In the genomic region with DNA sequence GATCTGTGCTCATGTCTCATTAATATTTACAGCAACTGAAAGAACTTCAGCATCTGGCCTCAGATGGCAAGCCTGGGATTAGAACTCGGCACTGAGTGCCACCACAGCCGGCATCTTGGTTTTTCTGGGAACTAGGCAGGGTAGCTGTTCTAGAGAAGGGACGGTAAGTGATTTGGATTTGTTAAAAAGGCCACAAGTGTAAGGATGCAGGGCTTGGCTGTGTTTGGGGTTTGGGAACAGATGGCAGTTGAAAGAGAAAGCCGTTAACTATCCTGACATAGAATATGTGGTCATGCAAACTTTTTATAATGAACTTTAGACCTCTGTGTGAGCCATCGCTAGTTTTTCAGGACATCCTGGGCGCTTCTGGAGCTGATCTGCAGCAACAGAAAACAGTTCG, we compare ENCODE assay signal across 8 mouse cellular contexts. TPM values are rescaled to one million over a fixed set of nuclear protein-coding genes. Genes with fewer than 3 reads are reported as not detected.
DNase-seq lines count a peak whose midpoint lies in the region; ATAC-seq and TF ChIP-seq lines count a peak whose summit lies in the region.

No protein-coding gene starts in this region.

- ATAC-seq in lung, embryonic 16.5 days (ENCODE audit: low read depth) = no peak
- 0 out of 2 replicates have a peak, but pooled peaks have one; percentile 0 for ATAC-seq in forebrain, embryonic 15.5 days (replicated peaks)
- peak; percentile 0; the same call in 1 of the 2 replicates for ATAC-seq in neural tube, embryonic 13.5 days (ENCODE audit: low read depth)

- peaks cover 3% of the 10 kb centered on the region; the same call in 1 of the 2 replicates for H3K79me2 ChIP-seq in heart, adult 2 months (replicated peaks; ENCODE audit: control insufficient read depth, insufficient read depth, low read length)

- peak overlapping the region; percentile 17 for H3K9ac ChIP-seq in heart, adult 2 months (ENCODE audit: low read depth, low read length)
- no peak overlapping the region for H3K9ac ChIP-seq in lung, embryonic 16.5 days (ENCODE audit: low read length)
- no peak overlapping the region for H3K9ac ChIP-seq in forebrain, embryonic 15.5 days (replicated peaks)
- peak overlapping the region; percentile 1; the same call in 1 of the 2 replicates for H3K9ac ChIP-seq in neural tube, embryonic 13.5 days

- DNase-seq in heart, adult 2 months = no peak
- DNase-seq in heart, adult 9 months (ENCODE audit: low spot score in 2 of 2) = no peak
- no peak for DNase-seq in lung, postnatal 4 days
- DNase-seq in adrenal gland, postnatal 10 days = no peak
- DNase-seq in urinary bladder, postnatal 14 days (ENCODE audit: low spot score) = no peak

- TF ChIP-seq EP300 in heart, adult 2 months (IDR thresholded peaks at IDR 0.05; ENCODE audit: insufficient read depth, low read depth, low read length) = no peak

- intact Hi-C loops in heart, adult 2 months (cut with DNase I) = loop anchor here (1.0 to 5.0 kb wide), 5 partner anchors 34 to 174 kb away; partner anchors contain the start of genes Stk40 and Thrap3

- 24% methylated on average over 7 of the region's 7 CpGs for WGBS in heart, adult 2 months
- 42% methylated on average over 7 of the region's 7 CpGs for WGBS in lung, embryonic 16.5 days
- WGBS in forebrain, embryonic 15.5 days = 43% methylated on average over 7 of the region's 7 CpGs
- WGBS in neural tube, embryonic 13.5 days = 46% methylated on average over 7 of the region's 7 CpGs

- H3K4me1 ChIP-seq in heart, adult 2 months (ENCODE audit: control insufficient read depth, insufficient read depth, low read length) = peaks cover 31% of the 10 kb centered on the region
- H3K4me1 ChIP-seq in lung, embryonic 16.5 days (replicated peaks; ENCODE audit: control insufficient read depth, insufficient read depth, low read length) = peaks cover 44% of the 10 kb centered on the region
- peaks cover 40% of the 10 kb centered on the region for H3K4me1 ChIP-seq in forebrain, embryonic 15.5 days
- peaks cover 71% of the 10 kb centered on the region for H3K4me1 ChIP-seq in neural tube, embryonic 13.5 days (replicated peaks)

- TF ChIP-seq CTCF in heart, adult 2 months (IDR thresholded peaks at IDR 0.05) = no peak

- no peaks in the 10 kb centered on the region for H3K27me3 ChIP-seq in heart, adult 2 months (ENCODE audit: control insufficient read depth, insufficient read depth, low read length)
- no peaks in the 10 kb centered on the region for H3K27me3 ChIP-seq in lung, embryonic 16.5 days (ENCODE audit: control insufficient read depth, insufficient read depth, low read depth, low read length)
- no peaks in the 10 kb centered on the region for H3K27me3 ChIP-seq in forebrain, embryonic 15.5 days
- H3K27me3 ChIP-seq in neural tube, embryonic 13.5 days = no peaks in the 10 kb centered on the region

- no peak for TF ChIP-seq POLR2A in heart, adult 2 months (IDR thresholded peaks at IDR 0.05; ENCODE audit: insufficient read depth, low read depth, low read length)

- peak overlapping the region; percentile 35; the same call in 1 of the 2 replicates for H3K4me3 ChIP-seq in heart, adult 2 months
- H3K4me3 ChIP-seq in lung, embryonic 16.5 days (ENCODE audit: low read length) = 0 out of 2 replicates have a peak overlapping the region, but pooled peaks have one; percentile 4
- peak overlapping the region; percentile 71; the same call in 1 of the 2 replicates for H3K4me3 ChIP-seq in forebrain, embryonic 15.5 days
- no peak overlapping the region for H3K4me3 ChIP-seq in neural tube, embryonic 13.5 days

- peak overlapping the region; percentile 30; the same call in 1 of the 2 replicates for H3K4me2 ChIP-seq in lung, embryonic 16.5 days (ENCODE audit: low read depth, low read length)
- H3K4me2 ChIP-seq in forebrain, embryonic 15.5 days (replicated peaks) = no peak overlapping the region
- H3K4me2 ChIP-seq in neural tube, embryonic 13.5 days = no peak overlapping the region

- H3K36me3 ChIP-seq in heart, adult 2 months (ENCODE audit: control insufficient read depth, insufficient read depth, low read length) = peaks cover 5% of the 10 kb centered on the region; the same call in 1 of the 2 replicates
- H3K36me3 ChIP-seq in lung, embryonic 16.5 days (ENCODE audit: control insufficient read depth, insufficient read depth, low read length) = no peaks in the 10 kb centered on the region
- H3K36me3 ChIP-seq in forebrain, embryonic 15.5 days = no peaks in the 10 kb centered on the region; the same call in 1 of the 2 replicates
- 0 out of 2 replicates have a peak, but pooled peaks cover 2% of the 10 kb centered on the region for H3K36me3 ChIP-seq in neural tube, embryonic 13.5 days

- no peaks in the 10 kb centered on the region for H3K9me3 ChIP-seq in lung, embryonic 16.5 days (ENCODE audit: control insufficient read depth, low read length)
- no peaks in the 10 kb centered on the region for H3K9me3 ChIP-seq in forebrain, embryonic 15.5 days
- no peaks in the 10 kb centered on the region for H3K9me3 ChIP-seq in neural tube, embryonic 13.5 days

- peak overlapping the region; percentile 93 for H3K27ac ChIP-seq in heart, adult 2 months
- peak overlapping the region; percentile 95 for H3K27ac ChIP-seq in lung, embryonic 16.5 days (ENCODE audit: low read length)
- no peak overlapping the region for H3K27ac ChIP-seq in forebrain, embryonic 15.5 days (replicated peaks)
- H3K27ac ChIP-seq in neural tube, embryonic 13.5 days (replicated peaks) = no peak overlapping the region

RNA-seq across cellular contexts. Expression of gene Trappc3, which starts 0.5 kb away (rescaled TPM):
- 10 to 100 TPM; 46.3 to 49.5 TPM for total RNA-seq in heart, adult 2 months (2021)
- polyA plus RNA-seq in heart, adult 2 months (2012; rRNA removed) = 41.0 and 65.9 TPM in 2 replicates
- 101 and 107 TPM in 2 replicates for polyA plus RNA-seq in lung, embryonic 16.5 days (2015; fragmentation: Nextera tagmentation; extraction: Ambion mirVana)
- 175 and 182 TPM in 2 replicates for polyA plus RNA-seq in forebrain, embryonic 15.5 days (2015; fragmentation: Nextera tagmentation; extraction: Ambion mirVana)
- 147 and 160 TPM in 2 replicates for polyA plus RNA-seq in neural tube, embryonic 13.5 days (2015; fragmentation: Nextera tagmentation; extraction: Ambion mirVana)
- total RNA-seq in adrenal gland, postnatal 10 days (2021) = 10 to 100 TPM; 73.1 to 74.8 TPM

RNA-seq across cellular contexts. Expression of gene Map7d1, which starts 5.5 kb away (rescaled TPM):
- 100 to 1,000 TPM; 253 to 267 TPM for total RNA-seq in heart, adult 2 months (2021)
- polyA plus RNA-seq in heart, adult 2 months (2012; rRNA removed) = 149 and 161 TPM in 2 replicates
- polyA plus RNA-seq in lung, embryonic 16.5 days (2015; fragmentation: Nextera tagmentation; extraction: Ambion mirVana) = 26.0 and 26.9 TPM in 2 replicates
- 76.8 and 79.6 TPM in 2 replicates for polyA plus RNA-seq in forebrain, embryonic 15.5 days (2015; fragmentation: Nextera tagmentation; extraction: Ambion mirVana)
- polyA plus RNA-seq in neural tube, embryonic 13.5 days (2015; fragmentation: Nextera tagmentation; extraction: Ambion mirVana) = 90.3 and 94.4 TPM in 2 replicates
- total RNA-seq in adrenal gland, postnatal 10 days (2021) = 10 to 100 TPM; 60.4 to 72.7 TPM

RNA-seq across cellular contexts. Expression of gene Col8a2, which starts 24.9 kb away (rescaled TPM):
- total RNA-seq in heart, adult 2 months (2021) = under 1 TPM; 0.57 to 0.66 TPM
- 0.45 and 0.91 TPM in 2 replicates for polyA plus RNA-seq in heart, adult 2 months (2012; rRNA removed)
- 3.6 and 4.6 TPM in 2 replicates for polyA plus RNA-seq in lung, embryonic 16.5 days (2015; fragmentation: Nextera tagmentation; extraction: Ambion mirVana)
- 2.0 and 3.0 TPM in 2 replicates for polyA plus RNA-seq in forebrain, embryonic 15.5 days (2015; fragmentation: Nextera tagmentation; extraction: Ambion mirVana)
- 7.4 and 9.5 TPM in 2 replicates for polyA plus RNA-seq in neural tube, embryonic 13.5 days (2015; fragmentation: Nextera tagmentation; extraction: Ambion mirVana)
- 1 to 10 TPM; 5.5 to 5.6 TPM for total RNA-seq in adrenal gland, postnatal 10 days (2021)

RNA-seq across cellular contexts. Expression of gene Thrap3, which starts 59.1 kb away (rescaled TPM):
- 100 to 1,000 TPM; 100 to 118 TPM for total RNA-seq in heart, adult 2 months (2021)
- polyA plus RNA-seq in heart, adult 2 months (2012; rRNA removed) = 37.9 and 61.4 TPM in 2 replicates
- 197 and 213 TPM in 2 replicates for polyA plus RNA-seq in lung, embryonic 16.5 days (2015; fragmentation: Nextera tagmentation; extraction: Ambion mirVana)
- 179 and 185 TPM in 2 replicates for polyA plus RNA-seq in forebrain, embryonic 15.5 days (2015; fragmentation: Nextera tagmentation; extraction: Ambion mirVana)
- 143 and 165 TPM in 2 replicates for polyA plus RNA-seq in neural tube, embryonic 13.5 days (2015; fragmentation: Nextera tagmentation; extraction: Ambion mirVana)
- total RNA-seq in adrenal gland, postnatal 10 days (2021) = 100 to 1,000 TPM; 177 to 229 TPM

RNA-seq across cellular contexts. Expression of gene Adprhl2, which starts 59.8 kb away (rescaled TPM):
- 10 to 100 TPM; 12.9 to 13.0 TPM for total RNA-seq in heart, adult 2 months (2021)
- 14.7 and 16.0 TPM in 2 replicates for polyA plus RNA-seq in heart, adult 2 months (2012; rRNA removed)
- 61.0 and 65.3 TPM in 2 replicates for polyA plus RNA-seq in lung, embryonic 16.5 days (2015; fragmentation: Nextera tagmentation; extraction: Ambion mirVana)
- polyA plus RNA-seq in forebrain, embryonic 15.5 days (2015; fragmentation: Nextera tagmentation; extraction: Ambion mirVana) = 81.9 and 85.3 TPM in 2 replicates
- polyA plus RNA-seq in neural tube, embryonic 13.5 days (2015; fragmentation: Nextera tagmentation; extraction: Ambion mirVana) = 69.5 and 69.6 TPM in 2 replicates
- 10 to 100 TPM; 34.0 to 34.9 TPM for total RNA-seq in adrenal gland, postnatal 10 days (2021)

Comparison
In these comparisons a context has a peak if more than half of its experiments do, and no peak if none do; other contexts are left out.
1. H3K27ac ChIP-seq: peak in heart, adult 2 months (single experiment) and lung, embryonic 16.5 days (single experiment); none in forebrain, embryonic 15.5 days (single experiment) and neural tube, embryonic 13.5 days (single experiment).
2. H3K9ac ChIP-seq: peak in heart, adult 2 months (single experiment) and neural tube, embryonic 13.5 days (single experiment); none in lung, embryonic 16.5 days (single experiment) and forebrain, embryonic 15.5 days (single experiment).